Mouse (Mus musculus): ENCODE data around the gene Ppp1r37.

The Ppp1r37 gene

GRCm38 (mm10) chr7:19572926-19573775 lies 10.3 kb upstream of the Ppp1r37 start:
- peak; percentile 93 for DNase-seq (ENCODE audit: low read depth)

GRCm38 (mm10) chr7:19569647-19570046 lies 6.8 kb upstream of the Ppp1r37 start:
- no peak for DNase-seq (ENCODE audit: low read depth)

DNA sequence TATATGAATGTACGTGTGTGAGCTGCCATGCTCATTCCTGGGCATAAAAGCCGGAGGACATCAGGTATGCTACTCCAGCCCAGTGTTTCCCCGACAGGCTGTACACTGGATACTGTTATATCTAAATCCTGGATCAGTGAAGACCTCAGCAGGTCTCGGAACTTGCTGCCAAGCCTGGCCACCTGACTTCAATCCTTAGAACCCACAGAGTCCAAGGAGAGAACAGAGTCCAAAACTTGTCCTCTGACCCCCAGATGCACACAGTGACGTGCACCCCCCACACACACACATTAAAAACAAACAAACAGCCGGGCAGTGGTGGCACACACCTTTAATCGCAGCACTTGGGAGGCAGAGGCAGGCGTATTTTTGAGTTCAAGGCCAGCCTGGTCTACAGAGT lies 4.5 kb upstream of the Ppp1r37 start:
- no peak for DNase-seq (ENCODE audit: low read depth)

- DNase-seq (ENCODE audit: low read depth), result no peak
These were observed 2.9 kb upstream of the Ppp1r37 start for GRCm38 (mm10) chr7:19565803-19566202.

GRCm38 (mm10) chr7:19564455-19564854 lies 1.6 kb upstream of the Ppp1r37 start:
- DNase-seq (ENCODE audit: low read depth), result peak; percentile 44

DNA sequence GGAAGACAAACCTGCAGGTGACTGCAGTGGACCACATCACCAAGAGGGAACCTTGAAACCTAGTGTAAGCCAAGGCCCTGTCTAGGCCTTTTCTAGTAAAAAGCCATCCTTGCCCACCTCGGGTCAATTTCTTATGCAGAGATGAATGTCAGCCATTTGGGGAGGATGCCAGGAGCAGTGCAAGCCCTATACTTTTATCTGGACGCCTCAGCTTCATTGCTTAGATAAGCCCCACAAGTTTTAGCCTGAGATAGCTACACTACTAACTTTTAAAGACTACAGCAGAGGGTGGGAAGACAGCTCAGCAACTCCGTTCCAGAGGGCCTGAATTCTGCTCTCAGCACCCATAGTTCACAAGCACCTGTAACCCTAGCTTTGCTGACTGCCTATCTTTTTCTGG lies 1.0 kb upstream of the Ppp1r37 start:
- no peak for DNase-seq (ENCODE audit: low read depth)

GRCm38 (mm10) chr7:19561765-19562642 lies 872 bp downstream of the Ppp1r37 start:
- peak; percentile 97 for DNase-seq (ENCODE audit: low read depth)

DNA sequence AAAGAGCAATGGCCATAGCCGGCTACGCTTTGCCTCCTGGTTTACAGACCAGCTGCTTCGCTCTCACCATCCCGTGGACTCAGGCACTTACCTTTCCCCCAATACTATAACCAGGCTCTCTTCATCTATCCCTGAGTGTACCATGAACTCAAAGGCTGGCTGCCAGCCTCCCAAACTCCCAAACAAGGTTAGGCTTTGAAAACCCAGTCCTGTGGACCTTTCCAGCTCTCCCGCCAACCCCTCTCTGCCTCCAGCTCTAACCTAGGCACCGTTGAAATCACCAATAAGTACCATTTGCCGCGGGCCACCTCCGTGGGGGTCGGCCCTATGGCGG lies 1.5 kb downstream of the Ppp1r37 start:
- no peak for DNase-seq (ENCODE audit: low read depth)

DNA sequence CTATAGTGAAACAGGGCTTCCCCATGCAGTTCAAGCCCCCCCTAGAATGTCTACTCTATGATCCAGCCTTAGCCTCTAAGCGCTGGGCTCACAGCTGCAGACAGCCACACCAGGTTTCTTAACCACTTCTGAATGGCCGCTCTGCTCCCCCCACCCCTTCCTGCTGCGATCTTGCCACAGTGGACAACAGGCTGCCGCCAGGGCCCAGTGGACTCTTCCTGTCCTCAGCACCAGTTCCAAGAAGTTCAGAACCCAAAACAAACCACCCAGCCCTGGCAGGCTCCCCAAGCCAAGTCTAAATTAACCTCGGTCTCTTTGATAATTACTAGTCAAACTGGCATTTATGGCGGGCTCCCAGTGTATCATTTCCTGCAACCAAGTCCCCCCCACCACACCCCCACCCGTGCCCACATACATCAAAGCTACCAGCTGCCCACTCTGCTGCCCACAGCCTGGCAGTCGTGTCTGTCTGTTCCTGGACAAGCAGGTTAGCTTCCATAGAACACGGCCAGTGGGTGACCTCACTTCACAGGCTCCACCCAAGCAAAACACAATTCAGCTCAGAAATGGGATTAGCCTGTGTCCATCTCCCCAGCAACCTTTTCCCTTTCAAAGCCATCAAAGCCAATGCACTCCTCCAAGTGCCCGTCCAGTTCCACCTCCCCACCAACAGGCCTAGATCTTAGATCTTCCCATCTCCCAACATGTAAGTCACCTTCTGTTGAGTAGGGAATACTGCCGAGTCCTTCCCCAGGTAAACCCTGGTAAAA lies 2.2 kb downstream of the Ppp1r37 start:
- DNase-seq (ENCODE audit: low read depth), result peak; percentile 33

GRCm38 (mm10) chr7:19558965-19559364 lies 3.9 kb downstream of the Ppp1r37 start:
- DNase-seq (ENCODE audit: low read depth), result peak; percentile 65

GRCm38 (mm10) chr7:19557982-19558900 lies 4.6 kb downstream of the Ppp1r37 start:
- DNase-seq (ENCODE audit: low read depth), result no peak

GRCm38 (mm10) chr7:19557086-19557485 lies 5.8 kb downstream of the Ppp1r37 start:
- no peak for DNase-seq (ENCODE audit: low read depth)

DNA sequence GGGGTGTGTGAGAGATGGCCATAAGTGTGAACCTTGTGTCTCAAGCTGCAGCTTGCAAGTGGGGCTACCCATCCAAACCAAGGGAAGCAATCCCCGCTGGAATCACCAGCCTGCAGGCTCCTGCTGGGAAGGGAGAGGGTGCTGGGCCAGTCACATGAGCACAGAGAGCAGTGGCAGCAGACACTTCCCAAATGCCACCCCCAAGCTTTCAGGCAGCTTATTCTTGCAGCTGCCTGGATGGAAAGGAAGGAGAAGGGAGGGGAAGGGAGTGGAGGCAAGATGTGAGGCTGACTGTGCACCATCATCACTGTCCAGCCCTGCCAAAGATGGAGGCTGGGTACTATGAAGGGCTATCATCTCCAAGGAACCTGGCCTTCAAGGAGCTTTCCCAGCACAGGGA lies 8.7 kb downstream of the Ppp1r37 start:
- DNase-seq (ENCODE audit: low read depth), result no peak

DNA sequence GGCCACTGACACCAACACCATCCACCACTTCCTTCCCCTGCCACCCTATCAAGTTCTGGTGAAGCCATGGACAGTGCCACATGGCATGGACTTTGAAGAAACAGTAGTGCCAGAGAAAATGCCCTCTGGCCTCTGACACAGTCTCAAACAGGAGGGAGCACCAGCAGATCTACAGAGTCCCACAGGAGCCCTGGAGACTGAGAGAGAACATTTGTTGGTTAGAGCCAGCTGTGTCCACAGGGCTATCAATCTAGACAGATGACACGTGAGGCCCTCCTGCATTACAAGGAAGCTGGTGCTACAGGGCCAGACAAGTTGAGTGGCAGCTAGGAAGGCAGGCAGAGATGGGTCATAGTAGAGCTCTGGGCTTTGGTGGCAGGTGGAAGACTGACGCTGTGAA lies 10.4 kb downstream of the Ppp1r37 start:
- no peak for DNase-seq (ENCODE audit: low read depth)

DNA sequence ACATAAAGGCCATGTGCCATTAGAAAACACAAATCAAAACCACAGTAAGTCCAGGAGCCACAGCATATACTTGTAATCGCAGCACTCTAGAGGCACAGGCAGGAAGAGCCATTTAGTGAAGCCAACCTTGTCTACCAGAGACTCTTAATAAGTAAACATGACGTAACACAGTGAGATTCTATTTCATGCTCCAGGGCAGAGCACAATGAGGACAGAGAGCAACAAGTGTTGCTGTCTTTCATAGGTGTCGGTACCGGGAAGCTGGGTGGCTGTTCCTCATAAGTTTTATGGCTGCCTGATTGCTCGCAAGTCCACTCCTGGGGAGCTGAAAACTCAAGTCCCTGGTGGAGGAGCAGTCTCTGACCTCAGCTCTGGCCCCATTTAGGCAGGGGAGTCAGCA lies 11.2 kb downstream of the Ppp1r37 start:
- DNase-seq (ENCODE audit: low read depth), result no peak

- DNase-seq (ENCODE audit: low read depth), result no peak
These were observed 13.5 kb downstream of the Ppp1r37 start for GRCm38 (mm10) chr7:19549394-19549793.

GRCm38 (mm10) chr7:19547344-19547969 lies 15.4 kb downstream of the Ppp1r37 start:
- DNase-seq (ENCODE audit: low read depth), result no peak

DNA sequence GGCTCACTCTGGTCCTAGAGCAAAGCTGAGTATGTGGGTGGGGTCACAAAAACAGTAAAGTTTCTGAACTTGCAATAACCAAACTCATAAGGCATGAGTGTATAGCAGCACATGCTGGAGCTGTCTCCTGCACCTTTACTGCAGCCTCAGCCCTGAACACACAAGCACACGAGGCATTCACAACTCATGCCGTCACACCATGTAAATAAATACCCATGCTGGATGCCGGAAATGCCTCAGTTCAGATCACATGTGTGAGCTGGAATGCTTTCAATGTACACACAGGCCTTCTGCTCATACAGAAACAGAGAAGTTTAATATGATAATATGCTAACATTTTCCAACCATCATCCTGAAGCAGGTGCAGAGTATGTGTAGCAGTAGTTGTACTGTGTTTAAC lies 16.9 kb downstream of the Ppp1r37 start:
- DNase-seq (ENCODE audit: low read depth), result no peak

DNA sequence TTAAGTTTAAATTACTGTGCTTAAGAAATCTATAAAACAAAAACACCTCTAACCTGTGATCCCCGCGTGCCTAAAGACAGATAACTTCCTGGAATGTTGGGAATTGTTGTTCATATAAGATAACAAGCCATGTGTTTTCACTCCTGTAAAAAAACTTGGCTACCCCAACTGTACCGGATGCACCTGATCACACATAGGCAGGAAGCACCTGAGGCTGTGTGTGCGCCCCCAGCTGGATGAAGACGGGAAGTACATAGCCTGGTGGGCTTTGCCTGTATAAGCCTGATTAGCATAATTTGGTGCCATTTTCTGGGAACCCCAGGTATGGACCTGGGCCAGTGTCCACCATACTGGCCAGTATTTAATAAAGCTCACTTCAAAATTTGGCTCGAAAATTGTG lies 19.3 kb downstream of the Ppp1r37 start:
- peak; percentile 68 for DNase-seq (ENCODE audit: low read depth)

DNA sequence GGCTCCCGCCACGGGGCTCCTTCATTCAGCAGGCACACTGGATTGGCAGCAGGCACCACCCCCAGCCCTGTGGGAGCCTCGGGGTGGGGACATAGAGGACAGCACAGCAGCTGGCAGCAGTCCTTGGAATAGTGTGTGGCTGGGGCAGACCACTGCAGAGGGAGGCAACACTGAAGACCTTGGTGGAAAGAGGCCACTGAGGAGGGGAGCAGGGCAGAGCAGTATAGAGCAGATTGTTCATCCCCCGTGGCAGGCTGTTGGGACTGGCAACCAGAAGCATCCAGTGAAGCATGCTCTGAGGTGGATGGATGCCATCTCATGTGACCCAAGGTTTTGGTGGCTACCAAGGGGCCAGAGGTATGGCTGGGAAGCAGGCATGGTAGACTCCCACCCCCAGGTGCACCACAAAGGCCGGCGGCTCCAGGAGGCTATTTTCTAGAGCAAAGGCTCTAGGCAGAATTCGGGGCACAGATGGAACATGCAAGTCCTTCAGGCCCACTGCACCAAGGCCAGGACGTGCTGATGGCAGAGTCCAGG lies 20.7 kb downstream of the Ppp1r37 start:
- DNase-seq (ENCODE audit: low read depth), result no peak
